Mouse (Mus musculus) limb, embryonic 11.5 days (tissue): Measurements from ENCODE around the gene Gm960. TPM values are rescaled to one million over a fixed set of nuclear protein-coding genes. Genes with fewer than 3 reads are reported as not detected.

Experiments used
- ATAC-seq: fragments of 200-750 bp; cut with Nextera tagmentation; 2 replicates; pipeline ENCODE4 v1.8.0; 2017; ENCODE audit warnings: low read depth; ENCODE audit not compliant: insufficient number of reproducible peaks, low FRiP score, low TSS enrichment
- DNase-seq: peaks from one replicate; pipeline ENCODE4 v3.0.0-alpha.2; 2015; ENCODE audit warnings: low spot score
- H3K27ac ChIP-seq: fragments of 300-500 bp; sonication (generic); replicated peaks from 2 replicates; pipeline ENCODE4 v1.5.1; 2014; ENCODE audit warnings: low read depth, mild to moderate bottlenecking, low read length
- H3K27me3 ChIP-seq: fragments of 300-500 bp; sonication (generic); 2 replicates; pipeline ENCODE4 v1.6.1; 2014; ENCODE audit warnings: mild to moderate bottlenecking, low read length, mixed read lengths; ENCODE audit not compliant: control insufficient read depth, insufficient read depth
- H3K36me3 ChIP-seq: fragments of 300-500 bp; sonication (generic); 2 replicates; pipeline ENCODE4 v1.6.1; 2014; ENCODE audit warnings: mild to moderate bottlenecking, low read length, moderate library complexity, mixed read lengths; ENCODE audit not compliant: control insufficient read depth, insufficient read depth
- H3K4me1 ChIP-seq: fragments of 300-500 bp; sonication (generic); 2 replicates; pipeline ENCODE4 v1.6.1; 2014; ENCODE audit warnings: low read length, mixed read lengths; ENCODE audit not compliant: control insufficient read depth, insufficient read depth
- H3K4me2 ChIP-seq: fragments of 300-500 bp; sonication (generic); 2 replicates; pipeline ENCODE4 v1.6.1; 2014; ENCODE audit warnings: low read depth, mild to moderate bottlenecking, moderate library complexity; ENCODE audit not compliant: severe bottlenecking
- H3K4me3 ChIP-seq: fragments of 300-500 bp; sonication (generic); 2 replicates; pipeline ENCODE4 v1.5.1; 2014; ENCODE audit warnings: low read depth, low read length
- H3K9ac ChIP-seq: fragments of 300-500 bp; sonication (generic); 2 replicates; pipeline ENCODE4 v1.6.1; 2014; ENCODE audit warnings: mild to moderate bottlenecking, low read length
- H3K9me3 ChIP-seq: fragments of 300-500 bp; sonication (generic); 2 replicates; pipeline ENCODE4 v1.6.1; 2016; ENCODE audit warnings: low read length; ENCODE audit not compliant: control insufficient read depth
- WGBS: fragments of 180-500 bp; shearing (Covaris S2); extraction: QIAGEN DNeasy Blood & Tissue Kit; methylation state at CpG from one replicate; pipeline ENCODE4 v1.1.7; 2014; 5-methylcytosine and 5-hydroxymethylcytosine counted together
- polyA plus RNA-seq: library from polyadenylated mRNA; unstranded; fragments of >200 nt; fragmentation: Nextera tagmentation; extraction: Ambion mirVana; gene quantifications from 2 replicates; pipeline ENCODE4 v1.2.1, GENCODE M21; 2014

Gm960 gene
- polyA plus RNA-seq, 1 experiment from 2014 or later = 5.0 TPM

DNA sequence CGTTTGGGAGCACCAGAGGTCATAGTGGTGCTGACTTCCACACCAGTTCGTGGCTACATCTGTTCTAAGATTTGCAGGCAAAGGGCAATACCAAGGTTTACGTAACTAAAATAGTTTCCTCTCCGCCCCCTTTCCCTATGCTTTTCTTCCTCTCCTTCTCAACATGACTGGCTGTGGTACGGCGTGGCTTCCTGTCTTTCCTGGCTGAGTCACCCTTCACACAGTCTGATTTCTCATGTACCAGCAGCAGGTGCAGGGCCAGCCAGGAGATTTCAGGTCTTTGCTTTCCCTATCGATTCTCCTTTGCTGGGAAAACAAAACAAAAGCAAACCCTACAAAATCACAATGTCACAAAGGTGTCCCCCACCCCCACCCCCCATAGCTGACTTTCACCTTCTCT is 2.8 kb upstream of the Gm960 start:
- WGBS = 72% methylated on average over 7 of the region's 7 CpGs
- Histone ChIP-seq H3K27ac (no peak overlapping the region), H3K36me3 (no peaks in the 10 kb centered on the region), H3K27me3 (peaks cover 29% of the 10 kb centered on the region), H3K9me3 (no peaks in the 10 kb centered on the region), H3K4me1 (0 out of 2 replicates have a peak, but pooled peaks cover 3% of the 10 kb centered on the region), H3K9ac (no peak overlapping the region), H3K4me3 (no peak overlapping the region), H3K4me2 (no peak overlapping the region)
- ATAC-seq (no peak), DNase-seq (no peak)

DNA sequence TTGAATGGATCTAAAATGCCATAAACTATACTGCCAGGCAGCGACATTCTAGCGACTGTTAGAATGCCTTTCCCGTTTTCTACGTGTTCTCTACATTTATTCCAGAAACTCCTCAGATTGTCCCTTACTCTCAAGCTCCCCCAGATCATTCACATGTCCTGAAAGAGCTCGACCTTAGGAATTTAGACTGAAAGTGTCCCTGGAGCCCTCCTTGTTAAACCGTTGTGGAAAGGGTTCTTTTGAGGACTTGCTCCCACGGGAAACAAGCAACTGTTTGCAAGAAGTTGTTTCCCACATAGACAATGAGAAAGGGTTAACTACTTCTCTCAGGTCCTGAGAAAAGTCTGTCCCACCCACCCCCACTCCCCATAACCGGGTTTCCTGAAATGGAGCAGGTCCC is 2.2 kb upstream of the Gm960 start:
- no peak for ATAC-seq
- H3K9me3 ChIP-seq = no peaks in the 10 kb centered on the region
- no peak overlapping the region for H3K27ac ChIP-seq
- H3K9ac ChIP-seq = no peak overlapping the region
- 0 out of 2 replicates have a peak, but pooled peaks cover 3% of the 10 kb centered on the region for H3K4me1 ChIP-seq
- 66% methylated on average over 8 of the region's 8 CpGs for WGBS
- H3K4me2 ChIP-seq = no peak overlapping the region
- DNase-seq = no peak
- H3K4me3 ChIP-seq = no peak overlapping the region
- H3K27me3 ChIP-seq = peaks cover 29% of the 10 kb centered on the region
- no peaks in the 10 kb centered on the region for H3K36me3 ChIP-seq

DNA sequence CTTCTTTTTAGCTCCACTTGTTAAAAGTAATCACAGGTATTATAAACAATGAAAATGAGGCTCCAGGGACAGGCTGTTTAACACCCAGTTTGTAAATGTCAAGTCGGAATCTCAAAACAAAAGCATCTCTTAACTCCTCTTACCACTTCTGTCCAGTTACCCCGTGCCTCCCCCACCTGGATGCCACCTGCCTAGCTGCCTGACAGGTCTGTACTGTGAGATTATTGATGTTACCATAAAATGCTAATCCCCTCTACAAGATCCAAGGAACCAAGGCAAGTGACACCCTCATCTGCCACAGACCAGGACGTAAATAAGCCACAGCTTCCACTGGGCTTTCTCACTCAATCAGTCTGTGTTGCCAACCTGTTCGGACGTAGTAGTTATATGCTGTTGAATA is 1.4 kb upstream of the Gm960 start:
- Histone ChIP-seq H3K4me3 (no peak overlapping the region), H3K27ac (no peak overlapping the region), H3K9me3 (no peaks in the 10 kb centered on the region), H3K4me2 (no peak overlapping the region), H3K36me3 (no peaks in the 10 kb centered on the region), H3K27me3 (peaks cover 29% of the 10 kb centered on the region), H3K4me1 (0 out of 2 replicates have a peak, but pooled peaks cover 3% of the 10 kb centered on the region), H3K9ac (no peak overlapping the region)
- WGBS = 36% methylated on average over 5 of the region's 5 CpGs
- ATAC-seq = no peak
- DNase-seq = no peak

DNA sequence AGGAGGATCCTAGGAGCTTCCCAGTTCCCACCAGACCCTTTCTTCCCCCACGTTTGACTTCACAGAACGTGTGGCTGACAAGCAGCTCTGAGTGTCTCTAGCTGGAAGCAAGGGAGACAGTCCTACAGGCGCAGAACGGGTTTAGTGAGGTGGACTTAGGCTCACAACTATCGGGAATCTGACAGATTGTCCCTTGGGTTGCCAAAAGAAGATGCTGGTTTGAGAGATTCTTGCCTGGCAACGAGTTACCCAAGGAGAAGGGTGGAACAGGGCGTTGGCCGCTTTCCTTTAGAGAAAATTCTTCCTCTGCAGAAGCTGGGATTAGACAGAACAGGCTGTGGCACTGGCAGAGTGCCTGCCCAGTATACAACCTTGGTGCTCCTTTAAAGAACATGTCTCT is 388 bp upstream of the Gm960 start:
- Histone ChIP-seq H3K4me2 (no peak overlapping the region; the same call in 1 of the 2 replicates), H3K9ac (no peak overlapping the region), H3K36me3 (no peaks in the 10 kb centered on the region), H3K4me1 (0 out of 2 replicates have a peak, but pooled peaks cover 3% of the 10 kb centered on the region), H3K4me3 (no peak overlapping the region), H3K27me3 (peaks cover 29% of the 10 kb centered on the region), H3K27ac (no peak overlapping the region), H3K9me3 (no peaks in the 10 kb centered on the region)
- ATAC-seq = no peak
- DNase-seq = no peak
- 29% methylated on average over 8 of the region's 8 CpGs for WGBS

DNA sequence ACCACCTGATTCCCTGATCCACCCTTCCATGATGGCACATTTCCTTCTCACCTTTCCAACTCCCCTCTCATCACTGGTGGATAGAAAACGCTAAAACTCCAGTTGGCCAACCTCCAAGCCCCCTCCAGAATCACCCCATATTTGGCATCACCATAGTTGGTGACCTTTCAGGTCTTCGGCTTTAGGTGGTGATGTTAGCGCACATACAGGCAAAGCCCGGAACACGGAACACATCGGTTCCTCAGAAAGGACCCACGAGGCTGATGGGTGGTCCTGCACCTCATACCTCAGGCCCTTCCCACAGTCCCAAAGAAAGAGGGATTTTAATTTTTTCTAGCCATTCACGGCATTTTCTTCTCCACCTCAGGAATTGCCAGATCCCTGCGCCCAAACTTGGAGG is 747 bp downstream of the Gm960 start:
- Histone ChIP-seq H3K4me3 (no peak overlapping the region; the same call in 1 of the 2 replicates), H3K9me3 (no peaks in the 10 kb centered on the region), H3K27me3 (peaks cover 29% of the 10 kb centered on the region), H3K4me1 (0 out of 2 replicates have a peak, but pooled peaks cover 3% of the 10 kb centered on the region), H3K4me2 (peak overlapping the region; percentile 82), H3K9ac (peak overlapping the region; percentile 44), H3K27ac (no peak overlapping the region), H3K36me3 (no peaks in the 10 kb centered on the region)
- ATAC-seq = no peak
- no peak for DNase-seq
- 75% methylated on average over 9 of the region's 9 CpGs for WGBS

DNA sequence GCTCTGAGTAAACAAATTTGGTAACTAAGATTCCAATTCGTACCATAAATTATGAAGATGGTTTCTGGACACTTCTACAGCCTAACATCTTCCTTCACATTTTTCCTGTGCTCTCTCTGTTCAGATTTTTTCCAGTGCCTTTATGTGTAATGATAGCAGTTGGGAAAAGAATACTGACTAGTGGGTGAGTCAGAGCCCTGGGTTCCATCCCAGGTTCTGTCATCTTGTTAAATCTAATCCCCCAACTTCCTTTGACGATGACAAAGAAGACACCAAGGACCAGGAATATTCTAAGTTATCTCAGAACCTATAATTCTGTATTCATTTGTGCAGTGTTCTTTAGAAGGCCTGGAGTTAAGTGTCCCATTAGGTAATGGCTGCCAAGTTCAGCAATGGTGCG is 1.3 kb downstream of the Gm960 start:
- H3K9ac ChIP-seq = no peak overlapping the region
- H3K4me2 ChIP-seq = no peak overlapping the region
- ATAC-seq (no peak), DNase-seq (no peak)
- H3K27me3 ChIP-seq = peaks cover 29% of the 10 kb centered on the region
- 86% methylated on average over 3 of the region's 3 CpGs for WGBS
- no peak overlapping the region for H3K27ac ChIP-seq
- 0 out of 2 replicates have a peak, but pooled peaks cover 3% of the 10 kb centered on the region for H3K4me1 ChIP-seq
- no peaks in the 10 kb centered on the region for H3K36me3 ChIP-seq
- no peaks in the 10 kb centered on the region for H3K9me3 ChIP-seq
- H3K4me3 ChIP-seq = no peak overlapping the region

DNA sequence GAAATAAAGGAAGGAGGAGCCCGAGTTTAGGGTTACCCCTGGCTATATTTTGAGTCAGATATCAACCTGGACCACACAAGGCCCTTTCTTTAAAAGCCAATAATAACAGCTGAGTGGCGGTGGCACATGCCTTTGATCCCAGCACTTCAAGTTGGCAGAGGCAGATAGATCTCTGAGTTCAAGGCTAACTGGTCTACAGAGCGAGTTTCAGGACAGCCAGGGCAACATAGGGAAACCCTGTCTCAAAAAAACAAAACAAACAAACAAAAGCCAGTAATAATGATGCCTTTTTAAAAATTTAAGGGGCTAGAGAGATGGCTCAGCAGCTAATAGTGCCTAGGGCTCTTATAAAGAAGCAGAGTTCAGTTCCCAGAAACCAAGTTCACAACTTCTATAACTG is 4.1 kb downstream of the Gm960 start:
- Histone ChIP-seq H3K4me2 (no peak overlapping the region), H3K27ac (no peak overlapping the region), H3K27me3 (peaks cover 15% of the 10 kb centered on the region), H3K36me3 (no peaks in the 10 kb centered on the region), H3K9me3 (no peaks in the 10 kb centered on the region), H3K9ac (no peak overlapping the region), H3K4me1 (0 out of 2 replicates have a peak, but pooled peaks cover 3% of the 10 kb centered on the region), H3K4me3 (no peak overlapping the region)
- no peak for DNase-seq
- no peak for ATAC-seq
- 69% methylated on average over 3 of the region's 3 CpGs for WGBS

DNA sequence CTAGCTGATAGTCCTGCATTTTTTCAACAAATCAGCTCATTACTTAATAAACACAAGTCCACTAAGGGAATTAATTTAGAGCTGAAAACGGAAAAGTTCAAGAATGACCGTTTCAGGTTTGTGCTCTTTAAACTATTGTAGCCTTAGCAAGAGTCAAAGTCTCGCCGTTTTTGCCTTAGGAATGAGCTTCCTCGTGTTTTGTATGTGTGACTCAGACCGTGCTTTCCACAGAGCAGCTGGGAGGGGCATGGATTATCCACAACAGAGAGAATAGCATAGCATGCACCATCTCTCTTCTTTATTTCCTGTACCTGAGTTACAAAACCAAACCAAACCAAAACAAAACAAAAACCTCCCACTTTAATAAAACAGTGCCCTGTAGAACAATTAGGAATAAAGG is 26.1 kb downstream of the Gm960 start:
- H3K4me2 ChIP-seq = no peak overlapping the region
- DNase-seq = no peak
- H3K9ac ChIP-seq = no peak overlapping the region
- no peaks in the 10 kb centered on the region for H3K36me3 ChIP-seq
- no peaks in the 10 kb centered on the region for H3K4me1 ChIP-seq
- H3K27me3 ChIP-seq = no peaks in the 10 kb centered on the region
- no peak for ATAC-seq
- no peak overlapping the region for H3K4me3 ChIP-seq
- no peaks in the 10 kb centered on the region for H3K9me3 ChIP-seq
- WGBS = 79% methylated on average over 6 of the region's 6 CpGs
- no peak overlapping the region for H3K27ac ChIP-seq

DNA sequence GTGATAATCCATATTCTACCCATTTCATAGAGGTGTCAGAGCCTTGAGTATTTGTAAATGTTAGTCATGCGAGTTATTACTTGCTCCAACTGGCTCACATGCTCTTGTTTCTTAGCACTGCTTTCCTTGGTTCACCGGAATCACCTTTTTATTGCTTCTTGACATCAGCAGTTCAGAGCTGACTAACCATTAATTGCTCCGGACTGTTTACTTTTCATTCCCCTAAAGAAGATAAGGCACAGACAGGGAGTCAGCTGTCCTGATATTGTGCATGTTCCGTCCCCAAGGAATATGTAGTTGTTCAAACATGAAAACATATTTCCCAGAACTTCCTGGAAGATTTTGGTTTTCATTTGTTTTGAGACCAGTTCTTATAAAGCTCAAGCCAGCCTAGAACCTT is 27.7 kb downstream of the Gm960 start:
- DNase-seq (no peak), ATAC-seq (no peak)
- no peaks in the 10 kb centered on the region for H3K9me3 ChIP-seq
- no peak overlapping the region for H3K4me3 ChIP-seq
- no peaks in the 10 kb centered on the region for H3K4me1 ChIP-seq
- no peaks in the 10 kb centered on the region for H3K36me3 ChIP-seq
- WGBS = 71% methylated on average over 4 of the region's 4 CpGs
- H3K4me2 ChIP-seq = no peak overlapping the region
- H3K27me3 ChIP-seq = no peaks in the 10 kb centered on the region
- no peak overlapping the region for H3K9ac ChIP-seq
- no peak overlapping the region for H3K27ac ChIP-seq
